Comparison of ENCODE assay signal across 16 mouse cellular contexts in the genomic region with DNA sequence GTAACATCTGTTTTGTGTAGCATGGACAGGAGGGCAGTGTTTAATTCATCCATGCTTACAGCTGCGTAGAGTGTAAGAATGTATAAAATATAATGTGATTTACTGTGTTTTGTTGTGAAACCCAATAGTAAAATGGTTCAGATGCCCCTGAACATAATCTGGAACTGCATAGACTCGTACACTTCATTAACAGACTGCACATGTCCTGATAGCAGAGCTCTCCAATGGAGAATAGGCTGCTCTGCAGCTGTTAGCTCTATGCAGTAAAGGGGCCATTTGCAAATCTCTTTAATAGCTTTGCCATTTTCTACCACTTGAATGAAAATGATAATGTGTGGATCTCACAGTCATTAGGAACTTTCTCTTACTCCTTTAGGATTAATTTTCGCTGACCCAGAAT.
A peak's percentile ranks its signal among the peaks of the same experiment; 100 is the strongest.
DNase-seq lines count a peak whose midpoint lies in the region; ATAC-seq lines count a peak whose summit lies in the region.
"Had no signal": no experiment of that assay in that cellular context is flagged by ENCODE, and none has a peak within 500 bp of the region (broad histone marks: within the 10 kb centered on the region; RNA-seq: fewer than 3 reads in every experiment).

No protein-coding gene starts in this region.

- no peaks in the 10 kb centered on the region for H3K27me3 ChIP-seq in hindbrain, embryonic 12.5 days
- no peaks in the 10 kb centered on the region for H3K27me3 ChIP-seq in hindbrain, embryonic 14.5 days (ENCODE audit: control insufficient read depth, insufficient read depth, low read length)
- H3K27me3 ChIP-seq in lung, embryonic 15.5 days = no peaks in the 10 kb centered on the region; the same call in 1 of the 2 replicates
- H3K27me3 ChIP-seq in forebrain, embryonic 15.5 days = no peaks in the 10 kb centered on the region
- H3K27me3 ChIP-seq in neural tube, embryonic 12.5 days (replicated peaks) = peaks cover 5% of the 10 kb centered on the region; the same call in 1 of the 2 replicates
- H3K27me3 ChIP-seq: heart, embryonic 15.5 days; hindbrain, embryonic 15.5 days had no signal

- no peak for DNase-seq in hindbrain, embryonic 14.5 days (ENCODE audit: low spot score)
- DNase-seq in lung, postnatal 14 days = no peak
- no peak for DNase-seq in right cerebral cortex, adult 18-20 months
- DNase-seq in spleen, adult 18-20 months = no peak
- DNase-seq: heart, adult 11 months; lung, postnatal 10 days; thymus, postnatal 14 days had no signal

- H3K36me3 ChIP-seq in hindbrain, embryonic 12.5 days = no peaks in the 10 kb centered on the region
- no peaks in the 10 kb centered on the region for H3K36me3 ChIP-seq in hindbrain, embryonic 14.5 days (replicated peaks; ENCODE audit: control insufficient read depth, insufficient read depth)
- no peaks in the 10 kb centered on the region for H3K36me3 ChIP-seq in lung, embryonic 15.5 days
- H3K36me3 ChIP-seq in forebrain, embryonic 15.5 days = no peaks in the 10 kb centered on the region
- no peaks in the 10 kb centered on the region for H3K36me3 ChIP-seq in neural tube, embryonic 12.5 days
- H3K36me3 ChIP-seq: heart, embryonic 15.5 days; hindbrain, embryonic 15.5 days; midbrain, embryonic 10.5 days had no signal

- no peak overlapping the region for H3K4me2 ChIP-seq in hindbrain, embryonic 12.5 days (replicated peaks)
- no peak overlapping the region for H3K4me2 ChIP-seq in hindbrain, embryonic 14.5 days (replicated peaks)
- no peak overlapping the region for H3K4me2 ChIP-seq in lung, embryonic 15.5 days
- no peak overlapping the region for H3K4me2 ChIP-seq in forebrain, embryonic 15.5 days (replicated peaks)
- H3K4me2 ChIP-seq in neural tube, embryonic 12.5 days (replicated peaks) = no peak overlapping the region
- H3K4me2 ChIP-seq: heart, embryonic 15.5 days; hindbrain, embryonic 15.5 days; liver, embryonic 11.5 days had no signal

- H3K9me3 ChIP-seq in hindbrain, embryonic 12.5 days (replicated peaks) = no peaks in the 10 kb centered on the region
- no peaks in the 10 kb centered on the region for H3K9me3 ChIP-seq in hindbrain, embryonic 14.5 days (ENCODE audit: control insufficient read depth, low read length)
- no peaks in the 10 kb centered on the region for H3K9me3 ChIP-seq in lung, embryonic 15.5 days
- H3K9me3 ChIP-seq in forebrain, embryonic 15.5 days = no peaks in the 10 kb centered on the region
- H3K9me3 ChIP-seq in neural tube, embryonic 12.5 days = no peaks in the 10 kb centered on the region
- H3K9me3 ChIP-seq: heart, embryonic 15.5 days; hindbrain, embryonic 15.5 days; midbrain, embryonic 10.5 days had no signal

- no peak overlapping the region for H3K9ac ChIP-seq in hindbrain, embryonic 12.5 days
- no peak overlapping the region for H3K9ac ChIP-seq in hindbrain, embryonic 14.5 days
- no peak overlapping the region for H3K9ac ChIP-seq in lung, embryonic 15.5 days
- no peak overlapping the region for H3K9ac ChIP-seq in forebrain, embryonic 15.5 days (replicated peaks)
- H3K9ac ChIP-seq in neural tube, embryonic 12.5 days = no peak overlapping the region
- H3K9ac ChIP-seq: heart, embryonic 15.5 days; hindbrain, embryonic 15.5 days had no signal

- ATAC-seq in hindbrain, embryonic 12.5 days (ENCODE audit: low FRiP score) = peak; percentile 71; the same call in 1 of the 2 replicates
- no peak for ATAC-seq in hindbrain, embryonic 14.5 days (ENCODE audit: low FRiP score)
- peak; percentile 92 for ATAC-seq in lung, embryonic 15.5 days (ENCODE audit: borderline replicate concordance, extremely low read depth, low FRiP score, low TSS enrichment)
- ATAC-seq in forebrain, embryonic 15.5 days (replicated peaks) = peak; percentile 63; the same call in 1 of the 2 replicates
- peak; percentile 89 for ATAC-seq in neural tube, embryonic 12.5 days (ENCODE audit: low FRiP score, low read depth)

- H3K27ac ChIP-seq in hindbrain, embryonic 12.5 days = no peak overlapping the region
- H3K27ac ChIP-seq in hindbrain, embryonic 14.5 days = no peak overlapping the region
- H3K27ac ChIP-seq in lung, embryonic 15.5 days = no peak overlapping the region
- no peak overlapping the region for H3K27ac ChIP-seq in forebrain, embryonic 15.5 days (replicated peaks)
- no peak overlapping the region for H3K27ac ChIP-seq in neural tube, embryonic 12.5 days
- H3K27ac ChIP-seq: heart, embryonic 15.5 days; hindbrain, embryonic 15.5 days; midbrain, embryonic 10.5 days had no signal

- H3K4me3 ChIP-seq in hindbrain, embryonic 12.5 days = no peak overlapping the region
- no peak overlapping the region for H3K4me3 ChIP-seq in hindbrain, embryonic 14.5 days (replicated peaks; ENCODE audit: low read length)
- H3K4me3 ChIP-seq in lung, embryonic 15.5 days = no peak overlapping the region
- no peak overlapping the region for H3K4me3 ChIP-seq in forebrain, embryonic 15.5 days
- no peak overlapping the region for H3K4me3 ChIP-seq in neural tube, embryonic 12.5 days
- H3K4me3 ChIP-seq: erythroblast, embryonic 14.5 days; heart, embryonic 15.5 days; hindbrain, embryonic 15.5 days; midbrain, embryonic 10.5 days had no signal

- 67% methylated on average over 3 of the region's 3 CpGs for WGBS in hindbrain, embryonic 12.5 days
- WGBS in hindbrain, embryonic 14.5 days = 72% methylated on average over 3 of the region's 3 CpGs
- 48% methylated on average over 3 of the region's 3 CpGs for WGBS in lung, embryonic 15.5 days
- WGBS in forebrain, embryonic 15.5 days = 61% methylated on average over 3 of the region's 3 CpGs
- WGBS in neural tube, embryonic 12.5 days = 27% methylated on average over 3 of the region's 3 CpGs

- H3K4me1 ChIP-seq in hindbrain, embryonic 12.5 days = no peaks in the 10 kb centered on the region
- no peaks in the 10 kb centered on the region for H3K4me1 ChIP-seq in hindbrain, embryonic 14.5 days (replicated peaks; ENCODE audit: control insufficient read depth, insufficient read depth, low read length)
- H3K4me1 ChIP-seq in lung, embryonic 15.5 days = no peaks in the 10 kb centered on the region
- H3K4me1 ChIP-seq in forebrain, embryonic 15.5 days = no peaks in the 10 kb centered on the region
- no peaks in the 10 kb centered on the region for H3K4me1 ChIP-seq in neural tube, embryonic 12.5 days
- H3K4me1 ChIP-seq: heart, embryonic 15.5 days; hindbrain, embryonic 15.5 days; midbrain, embryonic 10.5 days had no signal
